Mouse (Mus musculus) myocyte (in vitro differentiated cells): Measurements from ENCODE around the gene Hectd4.

Experiments
- CEBPB ChIP-seq: IDR thresholded peaks from 2 replicates; pipeline ENCODE4 v1.6.1; 2011; ENCODE audit warnings: mild to moderate bottlenecking, moderate library complexity; ENCODE audit not compliant: poor library complexity, insufficient read depth, severe bottlenecking
- POLR2A ChIP-seq: IDR thresholded peaks from one replicate; pipeline ENCODE4 v1.6.1; 2011; ENCODE audit warnings: low read depth, mild to moderate bottlenecking, control low read depth, moderate library complexity; ENCODE audit not compliant: insufficient read length

DNA sequence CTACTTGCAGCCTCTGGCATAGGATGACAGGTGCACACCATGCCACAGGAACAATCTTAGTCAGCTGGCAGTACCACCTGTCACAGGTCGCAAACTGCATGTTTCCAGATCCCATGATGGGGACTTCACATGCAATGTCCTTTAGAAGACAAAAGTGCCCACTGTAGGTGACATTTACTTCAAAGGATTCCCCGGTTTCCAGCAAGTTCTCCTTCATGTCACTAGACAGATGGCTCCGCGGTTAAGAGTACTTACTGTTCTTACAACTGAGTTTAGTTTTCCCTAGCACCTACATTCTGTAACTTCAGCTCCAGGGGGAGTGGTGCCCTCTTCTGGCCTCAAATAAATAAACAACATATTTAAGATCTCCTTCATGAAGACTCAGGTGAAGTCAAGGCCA is 47.2 kb upstream of the Hectd4 start:
- TF ChIP-seq POLR2A: no peak
- no peak for TF ChIP-seq CEBPB
